Mouse (Mus musculus) kidney, postnatal 25 days (tissue): ENCODE data around the gene Asb14.
"Not testable (repeated sequence)": the region's sequence is repeated elsewhere in the genome, so short reads cannot be mapped to it uniquely, and the experiment has no call there.

Experiments used
- DNase-seq, 2 experiments: peaks; one replicate each; pipeline ENCODE4 v3.0.0; 2021; ENCODE audit warnings: mixed read lengths in 2 of 2

Gene Asb14

DNA sequence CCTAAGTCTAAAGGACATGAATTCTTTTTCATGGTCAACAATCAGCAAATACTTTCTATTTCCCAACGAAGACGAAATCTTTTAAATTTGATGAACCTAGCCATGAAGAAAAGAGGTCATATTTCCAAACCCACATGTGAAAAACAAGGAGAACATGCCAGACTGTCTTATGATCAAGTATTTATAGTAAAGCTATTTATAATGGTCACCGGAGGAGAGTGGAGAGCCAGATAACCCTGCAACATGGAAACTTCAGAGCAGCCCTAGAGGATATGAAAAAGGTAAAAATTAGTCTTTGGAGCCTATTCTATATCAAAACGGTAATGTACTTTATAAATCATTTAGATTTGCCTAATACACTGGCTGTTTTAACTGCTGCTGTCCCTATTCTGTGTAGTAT lies at the start of gene Asb14:
Asb14 (plus strand) TSS at position 166 of the 400 bp plus-strand sequence.
- no peak for DNase-seq

GRCm38 (mm10) chr14:26853053-26853452 lies 41.3 kb upstream of the Asb14 start:
- DNase-seq, result no peak

DNA sequence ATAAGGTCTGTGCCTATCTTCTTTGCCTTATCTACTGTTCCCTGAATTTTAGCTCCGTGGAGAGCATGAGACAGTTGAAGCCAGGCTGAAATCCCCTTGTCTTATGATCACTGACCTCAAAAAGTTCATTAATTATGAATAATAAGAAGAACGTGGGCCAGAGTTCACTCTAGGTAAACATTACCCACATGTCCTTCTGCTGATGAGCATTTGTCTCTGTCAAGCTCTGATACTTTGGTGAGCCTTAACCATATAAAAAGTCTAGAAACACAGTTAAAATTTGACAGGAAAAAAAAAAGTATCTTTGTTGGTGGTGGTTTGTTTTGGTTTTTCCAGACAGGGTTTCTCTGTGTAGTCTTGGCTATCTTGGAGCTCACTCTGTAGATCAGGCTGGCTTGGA lies 40.3 kb upstream of the Asb14 start:
- peak in 1 of 2 experiments; percentile 10 for DNase-seq

DNA sequence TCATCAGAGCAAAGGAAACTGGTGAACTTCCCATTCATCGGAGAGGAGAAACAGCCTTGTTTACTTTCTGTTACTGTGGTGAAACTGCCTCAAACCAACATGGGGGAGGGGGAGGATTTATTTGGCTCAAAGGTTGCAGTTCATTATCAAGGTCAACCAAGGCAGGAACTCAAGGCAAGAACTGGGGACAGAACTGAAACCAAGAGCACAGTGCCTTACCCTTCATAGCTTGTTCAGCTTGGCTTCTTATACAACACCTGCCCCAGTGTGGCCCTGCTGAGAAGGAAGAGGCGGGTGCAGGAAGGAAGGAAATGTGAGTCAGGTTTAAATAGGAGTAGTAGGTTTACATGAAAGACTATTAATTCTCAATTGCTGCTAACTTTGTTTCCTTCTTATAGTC lies 36.0 kb upstream of the Asb14 start:
- DNase-seq, result peak; percentile 24 to 50

GRCm38 (mm10) chr14:26859024-26859423 lies 35.3 kb upstream of the Asb14 start:
- no peak for DNase-seq

DNA sequence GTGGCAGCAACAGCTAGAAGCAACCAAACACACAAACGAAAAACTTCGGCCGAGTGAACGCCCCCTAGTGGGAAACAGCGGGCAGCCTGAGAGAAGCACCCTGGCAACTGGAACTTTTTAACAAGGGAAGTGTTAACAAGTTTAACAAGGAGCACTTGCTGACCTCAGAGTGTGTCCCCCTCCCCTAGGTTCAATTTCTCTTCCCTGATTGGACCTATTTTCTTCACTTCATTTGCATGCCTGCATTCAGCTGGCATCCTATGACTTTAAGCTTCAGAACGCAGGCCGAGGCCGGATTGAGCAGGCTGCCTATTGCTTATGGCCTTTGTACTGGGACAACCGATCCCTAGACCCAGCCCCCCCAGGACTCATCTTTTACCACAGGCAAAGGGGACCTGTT lies 27.0 kb upstream of the Asb14 start:
- no peak for DNase-seq

GRCm38 (mm10) chr14:26868299-26868698 lies 26.1 kb upstream of the Asb14 start:
- DNase-seq, result no peak

GRCm38 (mm10) chr14:26878756-26879155 lies 15.6 kb upstream of the Asb14 start:
- no peak for DNase-seq

DNA sequence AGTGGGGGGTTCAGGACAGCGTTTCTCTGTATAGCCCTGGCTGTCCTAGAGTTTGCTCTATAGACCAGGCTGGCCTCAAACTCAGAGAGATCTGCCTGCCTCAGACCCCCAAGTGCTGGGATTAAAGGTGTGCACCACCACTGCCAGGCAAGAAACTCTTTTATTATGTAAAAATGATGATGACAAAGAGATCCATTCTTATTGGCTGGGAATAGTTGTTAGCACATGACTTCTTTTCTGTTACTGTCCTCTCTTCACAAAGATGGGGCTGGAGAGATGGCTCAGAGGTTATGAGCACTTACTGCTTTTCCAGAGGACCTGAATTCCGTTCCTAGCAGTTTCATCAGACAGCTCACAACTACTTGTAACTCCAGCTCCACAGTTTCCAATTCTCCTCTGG lies 14.4 kb upstream of the Asb14 start:
- no peak for DNase-seq

GRCm38 (mm10) chr14:26881700-26882099 lies 12.7 kb upstream of the Asb14 start:
- no peak for DNase-seq

- DNase-seq, result peak in 1 of 2 experiments; percentile 6
These were observed 7.1 kb upstream of the Asb14 start for GRCm38 (mm10) chr14:26887244-26887643.

DNA sequence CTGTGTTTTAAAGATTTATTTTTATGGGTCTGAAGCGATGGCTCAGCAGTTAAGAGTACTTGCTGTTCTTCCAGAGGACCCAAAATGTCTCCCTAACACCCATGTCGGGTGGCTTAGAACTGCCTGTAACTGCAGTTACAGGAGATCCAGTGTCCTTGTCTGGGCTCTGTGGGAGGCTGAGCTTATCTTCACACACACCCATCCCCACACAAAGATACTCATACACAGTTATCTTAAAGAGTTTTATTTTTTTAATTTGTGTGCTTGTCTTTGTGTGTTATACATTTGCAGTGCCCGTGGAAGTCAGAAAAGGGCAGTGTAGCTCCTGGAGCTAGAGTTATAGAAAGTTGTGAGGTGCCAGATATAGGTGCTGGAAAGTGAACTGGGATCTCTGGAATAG lies 3.6 kb upstream of the Asb14 start:
- no peak for DNase-seq

DNA sequence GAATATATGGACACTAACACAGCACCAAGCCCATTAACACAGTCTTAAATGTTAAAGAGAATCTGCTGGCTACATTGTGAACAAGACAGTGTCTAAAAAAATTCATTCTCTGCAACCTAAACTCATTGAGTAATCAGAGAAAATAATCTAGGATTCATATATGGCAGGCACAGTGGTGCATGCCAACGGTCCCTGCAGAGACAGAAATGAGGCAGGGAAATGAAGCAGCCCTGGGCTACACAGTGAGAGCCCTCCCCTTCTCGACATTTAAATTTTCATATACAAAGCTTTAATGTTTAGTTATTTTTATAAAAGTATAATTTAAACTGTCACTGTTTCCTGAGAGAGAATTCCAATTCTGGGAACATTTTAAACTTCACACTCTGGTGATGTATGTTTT lies 5.1 kb downstream of the Asb14 start:
- DNase-seq, result no peak

DNA sequence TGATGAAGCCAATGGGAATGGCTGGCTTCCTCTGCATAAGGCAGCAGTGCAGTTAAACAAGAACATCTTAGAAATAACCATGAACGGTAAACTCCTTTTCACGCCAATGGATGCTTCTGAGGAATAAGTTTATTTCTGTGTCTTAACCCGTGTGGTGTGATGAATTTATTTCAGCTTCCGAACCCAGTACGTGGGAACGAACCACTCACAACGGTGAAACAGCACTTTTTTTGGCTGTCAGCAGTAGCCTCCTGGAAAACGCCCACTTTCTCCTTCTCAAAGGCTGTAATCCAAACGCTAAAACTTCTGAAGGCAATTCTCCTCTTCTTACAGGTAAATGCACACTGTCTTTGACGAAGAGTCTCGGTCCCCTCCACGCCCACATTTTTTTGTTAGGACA lies 6.5 kb downstream of the Asb14 start:
- no peak for DNase-seq

GRCm38 (mm10) chr14:26907401-26907800 lies 13.0 kb downstream of the Asb14 start:
- DNase-seq, result no peak

GRCm38 (mm10) chr14:26910461-26910860 lies 16.1 kb downstream of the Asb14 start:
- not testable (repeated sequence) for DNase-seq

DNA sequence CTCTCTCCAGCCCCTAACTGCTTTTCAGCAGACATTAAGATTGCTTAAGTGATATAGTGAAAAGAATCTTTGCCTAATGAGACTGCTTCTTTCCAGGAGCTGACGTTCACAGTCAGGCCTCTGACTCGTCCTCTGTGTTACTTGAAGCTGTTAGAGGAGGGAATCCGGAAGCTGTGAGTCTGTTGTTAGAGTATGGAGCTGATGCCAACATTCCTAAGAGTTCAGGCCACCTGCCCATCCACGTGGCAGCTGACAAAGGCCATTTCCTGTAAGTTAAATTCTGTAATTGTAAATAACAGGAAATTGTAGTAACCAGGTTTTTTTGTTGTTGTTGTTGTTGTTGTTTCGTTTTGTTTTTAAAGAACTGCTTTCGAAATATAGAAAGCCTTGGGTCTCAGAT lies 16.8 kb downstream of the Asb14 start:
- DNase-seq, result peak; percentile 52 to 59

- no peak for DNase-seq
These were observed 17.5 kb downstream of the Asb14 start for GRCm38 (mm10) chr14:26911826-26912225.

- DNase-seq, result no peak
These were observed 19.4 kb downstream of the Asb14 start for GRCm38 (mm10) chr14:26913681-26914268.

- no peak for DNase-seq
These were observed 25.0 kb downstream of the Asb14 start for GRCm38 (mm10) chr14:26919310-26919709.

GRCm38 (mm10) chr14:26923702-26924421 lies 29.5 kb downstream of the Asb14 start:
- no peak for DNase-seq

DNA sequence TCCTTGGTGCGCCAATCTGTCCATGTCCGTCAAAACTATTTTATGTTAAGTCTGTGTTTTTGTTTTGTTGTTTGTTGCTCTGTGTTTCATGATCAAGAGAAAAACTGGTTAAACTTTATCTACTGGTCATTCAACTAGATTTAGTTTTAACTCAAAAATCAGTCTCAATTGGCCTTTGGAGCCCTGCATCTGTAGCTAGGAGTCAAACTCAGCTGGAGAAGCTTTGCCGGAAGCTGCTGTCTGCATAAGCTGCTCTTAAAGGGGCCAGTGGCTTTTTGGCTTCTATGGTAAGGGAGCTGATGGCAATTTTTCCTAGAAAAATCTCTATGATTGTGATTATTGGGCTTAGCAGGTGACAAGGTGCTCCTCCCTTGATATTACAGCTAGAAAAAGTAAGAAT lies 40.5 kb downstream of the Asb14 start:
- DNase-seq, result peak; percentile 45 to 67

DNA sequence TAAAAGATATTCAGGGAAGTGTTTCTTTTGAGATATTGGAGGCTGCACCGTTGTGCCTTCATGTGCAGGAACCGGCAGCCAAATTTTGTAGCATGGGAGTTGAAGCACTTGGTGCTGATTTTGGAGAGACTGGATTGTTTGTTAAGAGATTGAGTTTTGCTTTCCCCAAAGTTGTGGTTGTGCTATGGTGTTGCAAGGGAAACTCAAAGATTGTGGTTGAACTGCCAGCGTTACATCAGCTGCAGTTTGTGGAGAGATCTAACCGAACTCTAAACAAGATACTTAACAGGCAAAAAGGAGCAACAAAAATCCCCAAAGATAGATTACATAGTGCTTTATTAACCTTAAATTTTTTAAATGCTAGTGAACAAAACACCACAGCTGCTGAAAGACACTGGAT lies 41.2 kb downstream of the Asb14 start:
- DNase-seq, result no peak

DNA sequence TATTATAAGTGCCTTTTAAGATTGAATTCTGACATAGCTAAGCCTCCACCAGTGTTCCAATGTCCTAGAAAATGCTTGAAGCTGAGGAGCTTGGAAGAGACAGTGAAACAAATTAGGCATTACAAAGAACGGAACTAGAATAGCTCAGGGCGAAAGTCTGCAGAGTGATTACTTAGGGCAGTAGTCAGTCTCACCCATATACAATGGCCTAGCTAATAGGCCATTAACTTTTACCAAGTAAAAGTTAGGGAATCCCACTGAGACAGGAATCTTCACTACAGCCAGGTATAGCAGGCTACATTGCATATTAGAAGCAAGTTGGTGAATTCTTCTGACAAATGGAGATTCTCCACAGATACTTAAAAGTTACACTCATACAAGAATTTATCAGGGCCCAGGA lies 61.8 kb downstream of the Asb14 start:
- not testable (repeated sequence) for DNase-seq

DNA sequence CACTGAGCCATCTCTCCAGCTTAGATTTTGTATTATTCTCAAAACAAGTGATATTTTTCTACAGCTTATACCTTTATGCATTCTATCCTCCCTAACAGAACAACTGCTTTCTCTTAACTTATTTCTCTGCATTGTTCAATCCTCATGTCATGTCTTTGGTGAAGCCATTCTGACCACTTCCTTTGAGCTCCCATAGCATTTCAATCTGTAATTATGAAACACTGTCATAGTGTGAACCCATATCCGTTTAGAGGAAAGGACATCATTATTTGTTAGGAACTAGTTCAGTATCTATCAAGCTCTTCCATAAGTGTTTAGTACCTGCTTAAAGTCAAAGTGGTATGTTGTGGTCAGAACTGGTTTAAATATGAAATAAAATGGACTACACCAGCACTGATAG lies 66.2 kb downstream of the Asb14 start:
- DNase-seq, result no peak
